Mouse (Mus musculus) C2C12 (cell line): ENCODE measurements around the gene Auts2. TPM values are rescaled to one million over a fixed set of nuclear protein-coding genes. Genes with fewer than 3 reads are reported as not detected.

Experiments used
- H3K27me3 ChIP-seq: one replicate; pipeline ENCODE4 v1.6.1; 2011; ENCODE audit not compliant: control insufficient read depth, insufficient read depth, insufficient read length
- H3K36me3 ChIP-seq: one replicate; pipeline ENCODE4 v1.6.1; 2011; ENCODE audit not compliant: control insufficient read depth, insufficient read depth
- H3K4me3 ChIP-seq: one replicate; pipeline ENCODE4 v1.5.1; 2011; ENCODE audit warnings: mild to moderate bottlenecking, control low read depth; ENCODE audit not compliant: poor library complexity, insufficient read depth, severe bottlenecking
- H3K79me2 ChIP-seq: one replicate; pipeline ENCODE4 v1.6.1; 2011; ENCODE audit not compliant: control insufficient read depth, insufficient read depth
- H3K79me3 ChIP-seq: one replicate; pipeline ENCODE4 v1.6.1; 2011; ENCODE audit warnings: low read depth, control low read depth
- H3ac ChIP-seq: one replicate; pipeline ENCODE3; 2011; ENCODE audit warnings: low read depth; ENCODE audit not compliant: control insufficient read depth, insufficient read length
- CEBPB ChIP-seq: IDR thresholded peaks from one replicate; pipeline ENCODE4 v1.6.1; 2011; ENCODE audit warnings: low read depth, mild to moderate bottlenecking, control low read depth, moderate library complexity
- CTCF ChIP-seq: IDR thresholded peaks from one replicate; pipeline ENCODE4 v1.5.1; 2011; ENCODE audit not compliant: control insufficient read depth, insufficient read depth, insufficient read length
- FOSL1 ChIP-seq: IDR thresholded peaks from one replicate; pipeline ENCODE4 v1.8.0; 2011; ENCODE audit warnings: mild to moderate bottlenecking, low read length; ENCODE audit not compliant: poor library complexity, insufficient read depth, severe bottlenecking
- MAX ChIP-seq: IDR thresholded peaks from one replicate; pipeline ENCODE4 v1.6.1; 2011; ENCODE audit warnings: mild to moderate bottlenecking, control low read depth
- MYOD1 ChIP-seq: IDR thresholded peaks from one replicate; pipeline ENCODE4 v1.6.1; 2011; ENCODE audit warnings: low read depth; ENCODE audit not compliant: control insufficient read depth, insufficient read length
- MYOG ChIP-seq: IDR thresholded peaks from one replicate; pipeline ENCODE4 v1.6.1; 2011; ENCODE audit not compliant: control insufficient read depth, insufficient read length; ENCODE audit errors: extremely low read depth
- USF1 ChIP-seq: IDR thresholded peaks from one replicate; pipeline ENCODE4 v1.6.1; 2011; ENCODE audit warnings: low read depth, mild to moderate bottlenecking, control low read depth, moderate library complexity
- polyA plus RNA-seq: library from polyadenylated mRNA; unstranded; fragments of >200 nt; fragmentation: generic; extraction: Trizol; gene quantifications from one replicate; pipeline ENCODE4 v1.2.1, GENCODE M21; 2012; ENCODE audit warnings: missing spikeins

Gene Auts2
- polyA plus RNA-seq, 1 experiment = 8.4 TPM

- Histone ChIP-seq H3K79me3 (no peaks in the 10 kb centered on the region), H3K36me3 (no peaks in the 10 kb centered on the region), H3K4me3 (no peak overlapping the region), H3ac (no peak overlapping the region), H3K79me2 (no peaks in the 10 kb centered on the region), H3K27me3 (no peaks in the 10 kb centered on the region)
- no peak for TF ChIP-seq FOSL1
- TF ChIP-seq USF1 = no peak
- no peak for TF ChIP-seq MYOG
- no peak for TF ChIP-seq CEBPB
- TF ChIP-seq MYOD1 = no peak
- TF ChIP-seq CTCF = no peak
- TF ChIP-seq MAX = no peak
Observed at GRCm38 (mm10) chr5:132332521-132332920, 210.6 kb downstream of the Auts2 start.

GRCm38 (mm10) chr5:132329171-132329936 lies 213.8 kb downstream of the Auts2 start:
- H3K36me3 ChIP-seq = no peaks in the 10 kb centered on the region
- no peak overlapping the region for H3ac ChIP-seq
- no peaks in the 10 kb centered on the region for H3K27me3 ChIP-seq
- H3K79me3 ChIP-seq = no peaks in the 10 kb centered on the region
- H3K79me2 ChIP-seq = no peaks in the 10 kb centered on the region
- H3K4me3 ChIP-seq = no peak overlapping the region
- TF ChIP-seq MYOG = no peak
- TF ChIP-seq CEBPB = no peak
- TF ChIP-seq FOSL1 = no peak
- no peak for TF ChIP-seq CTCF
- no peak for TF ChIP-seq MYOD1
- TF ChIP-seq USF1 = no peak
- TF ChIP-seq MAX = no peak

- no peaks in the 10 kb centered on the region for H3K27me3 ChIP-seq
Observed at GRCm38 (mm10) chr5:132324246-132324883, 218.8 kb downstream of the Auts2 start.

GRCm38 (mm10) chr5:132323608-132324007 lies 219.5 kb downstream of the Auts2 start:
- no peak for TF ChIP-seq CTCF
- no peak for TF ChIP-seq FOSL1
- no peak for TF ChIP-seq MYOG
- H3K36me3 ChIP-seq = no peaks in the 10 kb centered on the region
- no peaks in the 10 kb centered on the region for H3K79me2 ChIP-seq
- H3K4me3 ChIP-seq = no peak overlapping the region
- no peak overlapping the region for H3ac ChIP-seq
- H3K27me3 ChIP-seq = no peaks in the 10 kb centered on the region
- H3K79me3 ChIP-seq = no peaks in the 10 kb centered on the region

More at GRCm38 (mm10) chr5:132324246-132324883, 218.8 kb downstream of the Auts2 start:
- Histone ChIP-seq H3ac (no peak overlapping the region), H3K4me3 (no peak overlapping the region), H3K79me2 (no peaks in the 10 kb centered on the region), H3K36me3 (no peaks in the 10 kb centered on the region), H3K79me3 (no peaks in the 10 kb centered on the region)
- TF ChIP-seq FOSL1 (no peak), USF1 (no peak), MYOD1 (no peak), CTCF (no peak), CEBPB (no peak), MAX (no peak), MYOG (no peak)

GRCm38 (mm10) chr5:132322971-132323370 lies 220.2 kb downstream of the Auts2 start:
- Histone ChIP-seq H3K79me3 (no peaks in the 10 kb centered on the region), H3K79me2 (no peaks in the 10 kb centered on the region), H3K27me3 (no peaks in the 10 kb centered on the region), H3K4me3 (no peak overlapping the region), H3ac (no peak overlapping the region), H3K36me3 (no peaks in the 10 kb centered on the region)
- no peak for TF ChIP-seq MAX
- TF ChIP-seq CTCF = no peak
- TF ChIP-seq MYOD1 = no peak
- TF ChIP-seq FOSL1 = no peak
- TF ChIP-seq MYOG = no peak
- TF ChIP-seq USF1 = no peak
- TF ChIP-seq CEBPB = no peak
